Mouse (Mus musculus) spleen, postnatal 4 days (tissue): ENCODE measurements at regions not wholly inside any gene's neighbourhood (a gene's known extent, or its start where the extent isn't known, plus 50 kb on each side); places are given as distances from the start of the nearest gene placed in this dataset.

Experiments
- DNase-seq, 2 experiments: peaks; one replicate each; pipeline ENCODE4 v3.0.0; 2022; ENCODE audit warnings: low spot score in 2 of 2

DNA sequence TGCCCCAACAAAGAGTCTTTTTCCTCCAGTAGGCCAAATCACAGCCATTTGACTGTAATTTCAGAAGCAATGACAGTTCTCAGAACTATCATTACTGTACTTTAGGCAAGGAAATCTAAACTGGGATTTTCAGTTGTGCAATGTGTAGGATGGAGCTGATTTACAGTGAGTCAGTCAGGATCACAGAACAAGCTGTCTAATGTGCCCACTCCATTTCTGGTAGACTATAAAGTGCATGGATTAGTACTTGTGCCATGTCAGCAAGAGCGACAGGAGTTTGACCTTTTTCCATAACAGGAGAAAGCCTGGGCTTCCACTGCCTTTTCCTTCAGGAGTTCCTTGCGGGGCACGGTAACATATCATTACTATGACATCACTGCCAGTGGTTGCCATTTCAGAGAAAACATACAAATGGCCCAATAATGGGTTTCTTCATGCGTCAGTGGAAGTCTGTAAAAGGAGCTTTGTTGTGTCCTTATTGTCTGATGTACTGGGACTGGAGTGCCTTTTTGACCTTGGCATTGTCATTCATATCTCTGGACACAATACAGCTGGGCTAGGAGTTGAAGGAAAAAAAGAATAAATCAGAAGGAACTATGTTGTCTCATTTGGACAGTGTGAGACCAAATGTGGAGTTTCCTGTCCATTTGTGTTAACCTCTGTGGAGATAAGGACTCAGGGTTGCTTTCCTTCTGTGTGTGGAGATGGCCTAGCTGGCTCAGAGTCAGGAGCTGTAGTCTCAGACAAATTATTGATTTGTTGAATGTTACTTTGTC is 271.5 kb upstream of the BC052040 start:
- DNase-seq: no peak

DNA sequence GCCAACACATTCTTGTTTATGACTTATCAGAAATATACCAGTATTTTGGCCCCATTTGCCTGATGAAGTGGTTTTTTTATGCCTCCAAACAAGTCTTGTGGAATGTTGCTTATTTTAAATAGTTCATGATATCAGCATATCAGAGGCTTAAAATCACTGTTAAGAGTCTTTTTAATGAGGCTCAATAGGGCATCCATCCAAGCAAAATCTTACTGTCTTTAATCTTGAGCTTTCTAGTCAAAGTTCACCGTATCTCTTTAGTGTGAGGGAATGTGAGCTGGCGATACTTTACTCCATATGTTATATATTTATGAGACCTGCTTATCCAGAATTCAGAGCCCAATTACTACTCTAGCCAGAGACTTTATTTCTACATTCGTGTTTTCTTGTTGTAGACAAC is 263.0 kb upstream of the BC052040 start:
- no peak for DNase-seq

DNA sequence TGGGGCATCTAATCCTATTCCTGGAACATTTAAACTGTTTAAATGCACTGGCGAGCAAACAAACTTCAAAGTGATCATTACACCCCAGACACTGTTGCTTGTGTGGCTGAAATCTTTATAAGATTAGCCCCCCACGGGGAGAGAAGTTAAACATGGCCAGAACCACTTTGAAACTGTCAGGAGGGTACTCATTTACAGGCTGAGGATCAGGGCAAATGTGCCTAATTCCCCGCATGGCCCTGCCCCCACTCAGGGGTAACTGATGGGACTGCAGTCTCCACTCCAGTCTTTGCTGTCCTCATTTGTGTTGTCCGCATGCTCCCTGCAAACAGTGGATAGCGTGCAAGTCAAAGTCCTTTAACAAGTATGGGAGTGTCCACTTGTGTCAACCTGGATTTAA is 258.9 kb upstream of the BC052040 start:
- no peak for DNase-seq

DNA sequence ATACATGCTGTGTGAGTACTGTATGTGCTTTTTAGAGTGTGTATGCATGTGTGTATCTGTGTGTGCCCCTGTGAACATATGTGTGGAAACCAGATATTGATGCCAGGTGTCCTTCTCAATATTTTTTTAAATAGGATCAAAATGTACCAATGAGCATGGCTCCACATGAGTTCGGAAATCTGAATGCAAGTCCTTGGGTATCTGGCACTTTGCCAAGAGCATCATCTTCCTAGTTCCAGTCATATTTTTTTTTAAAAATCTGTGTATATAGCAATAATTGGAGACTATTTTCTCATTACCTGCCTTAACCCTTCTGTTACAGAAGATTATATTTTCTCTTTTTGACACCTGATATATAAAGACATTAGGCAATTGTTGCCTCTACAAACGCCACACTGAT is 255.0 kb upstream of the BC052040 start:
- DNase-seq: no peak

DNA sequence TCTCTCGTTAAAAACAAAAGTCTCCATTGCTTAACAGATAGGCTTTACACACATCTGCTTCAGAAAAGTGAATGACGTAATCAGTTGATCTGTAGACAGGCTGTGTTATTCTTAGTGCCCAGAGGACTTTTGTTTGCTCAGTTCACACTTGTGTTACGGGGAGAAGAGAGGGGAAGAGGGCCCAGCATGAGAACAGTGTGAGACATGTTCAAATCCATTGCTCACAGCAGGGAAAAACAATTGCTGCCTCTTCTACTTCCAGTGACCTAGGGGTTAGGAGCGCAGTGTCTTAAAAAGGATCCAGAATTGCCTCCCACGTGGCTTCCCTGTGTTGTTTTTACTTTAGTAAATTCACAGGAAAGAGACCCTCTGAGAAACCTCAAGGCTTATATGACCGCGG is 243.3 kb upstream of the BC052040 start:
- no peak for DNase-seq

DNA sequence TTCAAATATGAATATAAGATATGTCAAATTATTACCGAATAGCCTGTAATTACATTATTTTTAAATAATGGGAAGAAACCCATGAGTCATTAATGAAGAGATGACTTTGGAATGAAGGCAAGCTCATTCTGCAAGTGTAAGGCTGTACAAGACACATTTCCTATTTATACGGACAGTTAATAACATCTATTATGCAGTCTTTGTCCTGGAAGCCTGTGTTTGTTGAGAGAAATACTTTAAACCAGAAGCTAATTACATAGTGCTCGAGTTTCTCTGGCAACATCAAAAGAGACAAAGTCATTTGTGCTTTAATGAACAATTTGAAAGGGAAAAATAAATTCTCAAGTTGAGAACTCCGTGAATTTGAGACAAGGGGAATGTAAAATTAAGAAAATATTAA is 242.5 kb upstream of the BC052040 start:
- no peak for DNase-seq

DNA sequence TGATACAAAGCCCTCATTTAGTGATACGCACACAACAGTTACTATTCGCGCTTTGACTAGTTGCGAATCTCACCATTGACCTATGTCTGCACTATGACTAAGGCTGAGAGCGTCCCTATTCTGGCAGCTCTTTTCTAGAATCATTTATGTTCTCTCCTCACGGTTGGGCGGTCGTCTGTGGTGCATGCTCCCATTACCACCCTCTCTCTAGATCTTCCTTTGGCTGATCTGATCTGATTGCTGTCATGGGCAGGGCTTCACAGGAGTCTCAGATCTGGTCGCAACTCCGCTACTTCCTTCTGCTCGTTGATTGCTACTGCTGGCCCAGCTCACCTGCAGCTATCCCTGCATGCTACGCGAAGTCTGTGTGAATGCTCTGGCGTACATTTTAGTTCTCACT is 239.2 kb upstream of the BC052040 start:
- DNase-seq: no peak

DNA sequence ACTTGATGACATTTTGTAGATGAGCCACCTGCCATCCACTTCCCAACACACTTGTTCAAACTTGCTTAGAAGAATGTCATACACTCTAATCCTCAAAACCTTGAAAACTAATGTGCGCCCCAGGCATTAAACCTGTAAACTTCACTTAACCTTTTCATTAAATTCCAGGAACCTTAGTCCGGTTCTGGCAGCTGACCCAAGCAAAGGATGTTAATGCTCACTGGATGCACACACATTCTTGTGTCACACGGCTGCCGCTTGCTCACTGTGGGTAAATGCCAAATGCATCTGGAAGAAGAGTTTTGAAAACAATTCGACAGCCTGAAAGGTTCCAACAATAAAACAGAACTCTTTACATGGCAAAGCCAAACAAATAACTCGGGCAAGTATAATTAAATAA is 235.0 kb upstream of the BC052040 start:
- no peak for DNase-seq

DNA sequence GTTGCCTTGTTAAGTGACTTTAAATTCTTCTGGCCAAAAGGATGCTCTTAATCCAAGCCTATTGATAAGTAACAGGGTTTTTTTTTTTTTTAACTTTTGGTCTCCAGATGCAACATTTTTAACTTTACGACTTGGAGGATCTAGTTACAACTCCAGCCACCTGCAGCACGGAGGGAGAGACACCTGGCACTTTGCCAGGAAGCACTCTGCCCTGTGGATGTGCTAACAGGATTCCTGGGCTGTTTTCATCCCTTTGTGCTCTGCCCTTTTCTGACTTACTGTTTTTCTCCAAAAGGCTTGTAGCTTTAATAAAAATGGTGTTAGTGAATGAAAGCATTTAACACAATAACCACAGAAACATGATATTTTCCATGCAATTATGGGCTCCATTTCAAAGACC is 233.3 kb upstream of the BC052040 start:
- DNase-seq: no peak

DNA sequence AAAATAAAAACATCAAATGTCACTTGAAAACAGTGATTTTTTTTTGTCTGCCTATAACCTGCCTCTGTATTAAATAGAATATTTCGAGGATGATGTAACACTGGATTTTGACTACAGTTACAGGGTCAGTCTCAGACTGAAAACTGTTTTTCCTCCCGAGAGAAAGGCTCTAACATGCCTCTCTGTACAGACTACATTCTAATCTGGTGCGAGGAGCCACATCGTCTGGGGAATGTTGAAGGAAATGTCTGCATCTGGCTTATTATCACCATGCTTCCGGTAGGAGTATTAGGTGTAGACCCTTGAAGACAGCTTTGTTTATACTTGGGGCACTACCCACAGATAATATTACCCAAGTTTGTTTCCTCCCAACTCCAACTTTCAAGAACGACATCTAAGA is 210.4 kb upstream of the BC052040 start:
- no peak for DNase-seq

DNA sequence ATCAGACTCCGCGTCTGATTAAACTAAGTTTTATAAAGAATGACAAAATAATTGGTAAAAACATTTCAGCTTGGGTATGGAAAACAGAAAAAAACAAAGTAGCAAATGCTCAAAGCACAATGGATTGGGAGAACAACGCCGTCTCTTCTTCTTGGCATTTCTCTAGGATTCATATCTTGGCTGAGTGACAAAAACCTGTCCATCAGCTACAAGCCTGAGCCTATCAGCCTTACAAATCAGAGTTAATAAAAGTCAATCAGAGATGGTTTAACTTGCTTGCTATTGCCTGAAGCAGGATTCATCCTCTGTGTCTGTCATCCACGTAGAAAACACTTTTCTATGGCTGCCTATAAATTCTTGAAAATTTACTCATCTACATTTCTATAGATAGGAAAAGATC is 206.2 kb upstream of the BC052040 start:
- DNase-seq: no peak

DNA sequence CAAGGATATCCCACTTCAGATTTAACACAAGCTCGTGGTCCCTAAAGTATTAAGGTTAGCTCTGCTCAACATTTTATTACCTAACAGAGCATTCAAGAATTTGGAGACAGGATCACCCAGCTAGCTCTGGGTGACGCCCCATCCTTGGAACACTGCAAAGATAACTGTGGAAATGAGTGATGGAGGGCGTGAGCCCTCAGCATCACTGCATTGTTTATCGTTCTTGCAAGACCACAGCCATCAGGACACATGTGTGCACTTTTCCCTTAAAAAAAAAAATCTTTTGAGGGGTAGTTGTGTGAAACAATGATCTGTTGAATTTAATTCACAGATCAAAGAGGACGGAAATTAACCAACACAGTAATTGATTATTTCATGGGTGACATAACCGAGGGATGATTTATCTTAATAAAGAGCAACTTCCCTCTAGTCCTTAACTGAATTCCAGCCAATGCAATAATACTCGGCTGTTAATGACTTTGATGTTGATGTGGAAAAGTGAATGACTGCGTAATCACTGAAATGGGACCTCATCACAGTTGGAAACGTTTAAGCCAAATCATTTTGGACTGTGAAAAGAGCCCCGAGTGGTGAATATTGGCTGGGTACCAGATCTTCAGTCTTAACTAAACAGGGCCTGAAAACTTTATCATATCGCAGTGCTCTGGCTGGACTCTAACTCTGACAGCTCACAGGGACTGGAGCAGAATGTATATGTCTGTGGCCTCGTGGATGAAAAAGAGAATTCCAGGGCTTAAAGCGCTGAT is 196.9 kb upstream of the BC052040 start:
- no peak for DNase-seq

DNA sequence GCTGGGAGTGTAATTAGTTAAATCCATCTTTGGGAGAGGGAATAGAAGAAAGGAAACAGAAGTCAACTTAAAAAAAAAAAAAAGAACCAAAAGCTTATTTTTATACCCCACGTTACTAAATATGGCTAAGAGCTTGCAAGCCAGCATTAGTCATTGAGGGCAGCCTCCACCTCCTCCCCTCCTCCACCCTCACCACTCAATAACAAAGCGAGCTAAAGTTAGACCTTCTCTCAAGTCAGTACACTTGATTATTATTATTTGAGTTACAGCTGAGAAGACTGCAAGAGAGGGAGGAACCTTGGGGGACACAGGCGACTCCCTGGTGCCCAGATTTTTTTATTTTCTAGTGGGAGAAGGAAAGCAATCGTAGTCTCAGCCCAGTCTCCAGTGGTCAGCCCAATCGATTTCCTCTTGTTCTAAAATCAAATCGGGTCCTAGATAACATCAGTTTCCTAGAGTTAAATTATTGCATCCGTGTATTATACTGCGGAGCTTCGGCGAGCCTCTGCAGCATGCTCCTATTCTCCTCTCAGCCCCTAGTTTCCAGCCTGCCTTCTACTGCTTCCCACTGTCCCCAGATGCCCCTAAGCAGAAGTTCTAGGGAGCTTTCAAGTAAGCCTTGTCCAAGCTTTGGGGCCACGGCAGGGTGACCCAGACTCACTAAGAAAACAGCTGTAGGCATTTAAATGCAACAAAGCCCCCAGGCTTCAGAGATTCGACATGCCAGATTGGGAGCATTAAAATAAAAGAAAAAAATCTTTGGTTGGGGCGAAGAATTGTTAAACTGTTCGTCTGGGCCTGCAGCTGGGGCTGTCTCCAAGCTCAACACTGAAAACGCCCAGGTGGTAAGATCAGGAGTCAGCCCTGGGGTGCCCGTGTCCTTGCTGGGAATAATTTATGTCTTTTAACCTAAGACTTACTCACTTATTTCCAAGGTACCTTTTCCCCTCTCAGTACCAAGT is 196.0 kb upstream of the BC052040 start:
- no peak for DNase-seq

DNA sequence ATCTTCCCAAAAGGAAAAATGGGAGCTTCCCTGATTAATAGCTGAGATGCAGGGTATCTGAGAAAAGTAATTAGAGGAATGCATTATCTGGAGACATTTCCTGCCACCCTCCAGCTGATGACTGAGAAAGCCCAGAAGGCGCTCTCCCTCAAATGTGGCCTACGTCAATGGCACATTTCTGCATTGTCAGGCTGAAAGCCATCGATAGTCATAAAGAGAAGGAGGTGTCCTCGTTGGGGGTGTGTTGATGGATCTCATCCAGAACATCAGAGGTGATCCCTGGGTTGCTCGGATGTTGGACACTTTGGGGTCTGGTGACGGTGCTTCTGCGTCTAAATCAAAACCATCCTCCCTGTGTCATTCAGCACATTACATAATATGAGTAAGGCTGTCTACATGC is 189.9 kb upstream of the BC052040 start:
- DNase-seq: no peak

DNA sequence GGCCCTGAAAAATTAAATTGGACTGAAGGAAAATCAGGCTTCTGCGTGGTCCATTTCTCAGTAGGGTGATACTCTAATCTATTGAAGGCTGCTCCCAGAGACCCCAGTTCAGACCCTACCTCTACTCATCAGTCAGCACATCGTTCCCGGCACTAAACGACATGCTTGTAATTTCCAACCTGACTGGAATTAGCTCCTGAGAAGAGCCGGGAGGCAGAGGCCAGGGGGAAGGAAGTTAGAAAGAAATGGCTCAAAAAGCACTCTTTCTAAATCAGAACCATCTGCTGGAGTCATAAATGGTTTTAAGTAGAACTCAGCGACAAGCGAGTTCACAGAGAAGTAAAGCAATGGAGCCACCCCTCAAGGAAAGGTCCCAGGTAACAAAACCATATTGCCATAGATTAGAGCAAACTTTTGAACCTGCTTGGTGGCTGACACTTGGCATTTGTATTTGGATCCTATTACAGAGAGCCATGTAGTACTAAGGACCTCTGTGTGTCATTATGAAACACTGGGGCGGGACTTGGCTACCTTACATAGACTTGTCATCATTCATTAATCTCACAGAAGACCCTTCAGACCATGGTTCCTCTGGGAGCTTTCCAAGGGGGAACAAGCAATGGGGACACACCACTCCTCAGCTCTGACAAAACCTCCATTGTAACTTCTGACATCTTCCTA is 189.3 kb upstream of the BC052040 start:
- no peak for DNase-seq

DNA sequence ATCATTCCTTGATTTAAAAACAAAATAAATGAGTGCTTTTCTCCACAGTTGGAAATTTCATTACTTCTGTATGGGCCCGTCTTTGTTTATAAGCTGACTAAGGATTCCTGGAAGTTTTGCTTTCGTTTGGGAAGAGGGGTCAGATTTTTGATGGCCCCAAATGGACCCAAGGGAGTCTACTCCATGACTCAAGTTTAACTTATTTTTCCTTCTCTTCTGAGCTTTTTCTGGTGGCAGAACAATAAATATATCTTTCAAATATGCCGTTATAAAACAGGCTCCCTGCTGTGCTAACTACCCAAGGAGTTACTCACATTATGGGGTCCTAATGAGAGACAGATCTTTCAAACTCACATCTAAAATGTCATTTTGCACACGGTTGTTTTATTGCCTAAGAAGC is 187.4 kb upstream of the BC052040 start:
- DNase-seq: no peak

DNA sequence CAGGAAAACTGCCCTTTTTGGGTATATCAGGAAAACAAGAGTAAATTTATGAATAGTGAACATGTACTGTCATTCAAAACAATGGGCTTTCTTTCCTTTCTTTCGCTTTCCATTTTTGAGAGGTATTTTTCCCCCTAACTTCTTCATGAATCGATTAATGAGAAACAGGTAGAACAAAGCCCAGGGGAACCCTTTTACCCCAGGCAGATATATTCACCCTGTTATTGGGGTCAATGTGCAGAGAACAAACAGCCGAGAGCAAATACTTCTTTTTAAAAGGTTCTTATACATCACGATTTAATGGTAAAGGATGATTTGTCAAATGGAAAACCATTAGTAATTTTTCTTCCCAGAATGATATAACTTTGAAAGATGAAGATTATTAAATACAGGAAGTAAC is 183.0 kb upstream of the BC052040 start:
- DNase-seq: no peak

DNA sequence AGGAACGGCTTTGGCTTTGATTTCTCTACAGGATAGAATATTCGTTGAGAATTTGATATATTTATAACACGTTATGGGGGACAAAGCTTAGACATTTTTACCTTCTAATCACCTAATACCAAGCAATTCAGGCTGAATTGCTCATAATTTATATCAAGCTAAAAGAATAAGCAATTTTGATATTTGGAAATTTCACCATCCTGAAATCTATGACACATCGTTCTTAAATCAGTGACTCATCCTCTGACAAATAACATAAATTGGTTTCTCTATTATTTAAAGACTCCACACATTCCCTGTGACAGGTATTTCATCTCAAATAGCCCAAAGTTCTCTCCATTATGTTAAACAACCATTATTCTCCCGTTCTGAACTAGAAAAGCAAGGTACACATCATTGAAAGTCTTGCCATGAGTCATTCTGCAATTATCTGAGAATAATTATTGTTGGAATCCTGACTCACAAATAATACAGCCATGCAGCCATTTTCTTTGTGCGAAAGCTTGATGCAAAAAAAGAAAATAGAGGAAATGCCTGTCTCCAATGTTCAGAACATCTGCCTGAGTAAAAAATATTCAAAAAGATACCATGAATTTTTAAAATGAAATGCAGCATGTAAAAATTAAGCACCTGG is 182.3 kb upstream of the BC052040 start:
- no peak for DNase-seq

DNA sequence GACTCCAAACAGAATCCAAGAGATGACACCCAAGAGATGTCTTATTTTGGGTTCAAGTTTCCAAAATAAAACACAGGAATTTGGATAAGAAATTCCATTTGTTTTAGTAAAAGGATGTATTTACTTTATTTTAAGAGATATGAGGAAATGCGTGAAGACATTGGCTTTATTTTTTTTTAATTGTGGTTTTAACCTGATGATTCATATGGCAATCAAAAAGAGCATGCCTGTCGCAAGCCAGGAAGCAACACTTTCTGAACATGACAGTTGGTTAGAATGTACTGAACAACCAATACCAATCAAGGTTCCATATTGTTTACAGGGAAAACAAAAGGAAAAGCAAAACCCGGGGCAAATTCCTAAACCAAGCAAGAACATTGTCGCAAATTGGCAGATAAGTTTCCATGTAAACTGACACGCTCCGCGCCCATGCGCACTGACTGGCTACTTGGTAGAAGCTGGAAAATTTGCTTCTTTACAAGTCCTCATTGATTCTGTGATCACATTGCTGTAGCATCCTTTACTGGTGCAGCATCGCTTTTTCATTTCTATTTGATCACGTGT is 181.4 kb upstream of the BC052040 start:
- DNase-seq: no peak

DNA sequence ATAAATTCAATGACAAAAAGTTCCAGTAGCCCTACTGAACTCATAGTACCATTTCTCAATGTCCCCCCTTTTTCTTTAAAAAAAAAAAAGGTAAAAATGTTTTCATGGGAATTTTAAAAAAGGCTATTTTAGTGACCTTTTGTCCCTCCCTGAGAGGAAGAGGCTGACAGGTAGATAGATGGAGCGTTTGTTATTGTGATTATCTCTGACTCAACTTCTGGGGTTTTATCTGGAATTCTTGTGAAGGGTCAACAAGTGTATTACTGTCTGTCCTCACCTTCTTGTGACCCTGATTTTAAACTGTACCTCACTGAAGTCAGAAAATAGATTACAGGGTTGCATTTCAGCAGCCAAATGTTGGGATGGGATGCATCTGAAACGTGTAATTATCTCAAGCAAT is 179.3 kb upstream of the BC052040 start:
- DNase-seq: no peak

DNA sequence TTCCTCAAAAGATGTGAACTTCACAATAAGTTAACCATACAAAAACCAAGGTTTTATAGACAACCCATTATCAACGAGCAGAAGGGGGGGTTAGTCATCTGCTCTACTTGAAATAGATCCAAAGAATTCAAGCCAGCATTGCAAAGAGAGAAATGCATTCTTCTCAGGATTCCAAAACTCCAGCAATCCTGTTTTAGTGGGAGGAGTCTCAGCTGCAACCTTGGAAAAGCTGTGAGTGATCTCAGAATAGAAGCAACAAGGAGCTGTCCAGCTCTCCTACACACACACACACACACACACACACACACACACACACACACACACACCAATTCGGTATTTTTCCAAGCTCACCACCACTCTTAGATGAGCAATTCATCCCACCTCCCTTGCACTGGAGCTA is 149.0 kb upstream of the BC052040 start:
- no peak for DNase-seq
